Mouse (Mus musculus) G1E (cell line): ENCODE measurements around the gene Lpar2.

Source experiments
- CTCF ChIP-seq: IDR thresholded peaks from 2 replicates; pipeline ENCODE4 v1.5.1; 2012; ENCODE audit warnings: low read depth, low read length, inconsistent platforms, mixed read lengths
- GATA1 ChIP-seq: IDR thresholded peaks from 2 replicates; pipeline ENCODE4 v1.6.1; 2012; ENCODE audit warnings: borderline replicate concordance, low read length, inconsistent platforms, mixed read lengths
- POLR2AphosphoS5 ChIP-seq: IDR thresholded peaks from 2 replicates; pipeline ENCODE4 v1.6.1; 2012; ENCODE audit warnings: low read depth, low read length, inconsistent platforms; ENCODE audit not compliant: insufficient replicate concordance

GRCm38 (mm10) chr8:69809820-69810219, 12.4 kb upstream of the Lpar2 start:
- TF ChIP-seq CTCF: no peak
- TF ChIP-seq POLR2AphosphoS5: no peak
- no peak for TF ChIP-seq GATA1
